Mouse (Mus musculus) B cell, adult 2 months (primary cell): ENCODE measurements around the gene H60c.
"Not testable (repeated sequence)": the region's sequence is repeated elsewhere in the genome, so short reads cannot be mapped to it uniquely, and the experiment has no call there.

Source experiments
- DNase-seq, 2 experiments: peaks; one replicate each; pipeline ENCODE4 v3.0.0; 2022

H60c gene

GRCm38 (mm10) chr10:3267671-3268070 lies at the start of gene H60c:
Gene H60c, minus strand, starts transcription at chr10:3267771.
- DNase-seq = no peak

- DNase-seq = no peak
Observed at GRCm38 (mm10) chr10:3308821-3309206, 41.2 kb upstream of the H60c start.

- DNase-seq = no peak
Observed at GRCm38 (mm10) chr10:3308180-3308820, 40.7 kb upstream of the H60c start.

- no peak for DNase-seq
Observed at GRCm38 (mm10) chr10:3307752-3308151, 40.2 kb upstream of the H60c start.

DNA sequence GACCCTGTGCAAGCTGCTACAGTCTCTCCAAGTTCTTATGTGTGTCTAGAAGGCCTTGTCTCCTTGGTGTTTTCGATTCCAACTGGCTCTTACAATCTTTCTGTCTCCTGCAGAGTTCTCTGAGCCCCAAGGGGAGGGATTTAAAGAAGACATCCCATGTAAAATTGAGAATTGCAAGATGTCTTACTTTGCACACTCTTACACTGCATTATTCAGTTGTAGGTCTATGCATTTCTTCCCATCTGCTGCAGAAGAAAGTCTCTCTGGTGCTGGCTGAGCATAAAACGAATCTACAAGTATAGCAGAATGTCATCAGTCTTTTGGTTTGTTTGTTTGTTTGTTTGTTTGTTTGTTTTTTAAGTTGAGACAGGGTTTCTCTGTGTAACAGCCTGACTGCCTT lies 26.4 kb upstream of the H60c start:
- no peak for DNase-seq

- DNase-seq = no peak
Observed at GRCm38 (mm10) chr10:3281047-3281446, 13.5 kb upstream of the H60c start.

DNA sequence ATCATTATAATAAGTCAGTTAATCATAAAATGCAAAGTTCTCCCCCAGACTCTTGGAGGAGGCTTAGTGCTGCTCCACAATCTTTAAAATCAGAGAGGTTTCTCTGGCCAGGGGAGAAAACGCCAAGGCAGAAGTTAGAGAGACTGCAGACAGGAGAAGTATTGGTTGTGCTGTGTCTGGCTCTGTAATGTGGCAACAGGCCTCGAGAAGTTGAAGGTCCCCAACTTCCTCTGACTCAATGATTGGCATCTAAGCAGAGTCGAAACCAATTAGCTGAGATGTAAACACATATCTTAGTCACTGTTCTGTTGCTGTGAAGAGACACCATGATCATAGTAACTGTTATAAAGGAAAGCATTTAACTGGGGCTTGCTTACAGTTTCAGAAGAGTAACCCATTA lies 6.5 kb upstream of the H60c start:
- no peak for DNase-seq

- no peak for DNase-seq
Observed at GRCm38 (mm10) chr10:3271036-3271435, 3.5 kb upstream of the H60c start.

GRCm38 (mm10) chr10:3266729-3267128 lies 842 bp downstream of the H60c start:
- no peak for DNase-seq

- DNase-seq = no peak
Observed at GRCm38 (mm10) chr10:3262784-3263183, 4.8 kb downstream of the H60c start.

DNA sequence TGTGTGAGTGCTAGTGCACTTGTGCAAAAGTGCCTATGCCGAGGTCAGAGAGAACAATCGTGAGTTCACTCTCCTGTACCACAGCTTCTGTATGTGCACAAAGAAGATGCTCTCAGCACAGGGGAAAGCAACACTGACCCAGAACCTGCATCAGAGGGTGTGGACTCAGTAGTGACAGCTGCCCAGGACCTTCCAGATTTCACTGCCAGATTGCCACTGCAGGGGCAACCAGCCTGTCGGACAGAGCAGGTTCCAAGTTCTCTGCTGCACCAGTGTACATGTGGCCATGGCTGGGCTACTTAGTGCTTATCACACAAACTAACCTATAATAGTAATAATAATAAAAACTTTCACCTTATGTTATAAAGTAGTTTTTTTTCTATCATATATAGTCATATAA lies 10.2 kb downstream of the H60c start:
- no peak for DNase-seq

- not testable (repeated sequence) for DNase-seq
Observed at GRCm38 (mm10) chr10:3238436-3238835, 29.1 kb downstream of the H60c start.

GRCm38 (mm10) chr10:3236638-3237270 lies 30.8 kb downstream of the H60c start:
- peak in 1 of 2 experiments; percentile 0 for DNase-seq

DNA sequence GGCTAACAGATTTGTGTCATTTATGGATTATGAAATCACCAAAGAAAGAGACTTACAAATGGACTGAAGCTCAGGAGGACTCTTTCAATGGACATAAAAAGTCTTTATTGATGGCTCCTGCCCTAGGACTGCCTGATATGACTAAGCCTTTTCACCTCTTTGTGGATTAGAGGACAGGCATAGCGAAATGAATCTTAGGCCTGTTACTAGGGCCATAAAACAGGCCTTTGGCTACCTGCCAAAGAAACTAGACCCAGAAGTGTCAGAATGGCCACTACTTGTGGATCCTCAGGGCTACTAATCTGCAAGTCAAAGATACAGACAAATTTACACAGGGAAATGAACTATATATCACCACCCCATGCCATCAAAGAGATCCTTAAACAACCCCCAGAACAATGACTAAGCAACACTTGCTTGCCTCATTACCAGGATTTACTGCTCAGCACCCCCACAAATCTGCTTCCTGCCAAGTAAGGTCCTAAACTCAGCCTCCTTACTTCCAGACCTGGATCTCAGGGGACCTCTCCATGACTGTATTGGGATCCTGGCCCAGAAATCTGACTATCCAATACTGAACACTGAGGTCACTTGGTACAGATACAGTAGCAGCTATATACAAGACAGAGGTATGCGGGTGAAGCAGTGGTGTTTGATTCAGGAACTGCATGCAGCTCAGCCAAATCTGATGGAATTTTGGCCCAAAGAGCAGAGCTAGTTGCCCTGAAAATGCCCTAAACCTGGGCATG lies 39.0 kb downstream of the H60c start:
- no peak for DNase-seq
